ENCODE assay signal across 7 mouse cellular contexts in the genomic region with DNA sequence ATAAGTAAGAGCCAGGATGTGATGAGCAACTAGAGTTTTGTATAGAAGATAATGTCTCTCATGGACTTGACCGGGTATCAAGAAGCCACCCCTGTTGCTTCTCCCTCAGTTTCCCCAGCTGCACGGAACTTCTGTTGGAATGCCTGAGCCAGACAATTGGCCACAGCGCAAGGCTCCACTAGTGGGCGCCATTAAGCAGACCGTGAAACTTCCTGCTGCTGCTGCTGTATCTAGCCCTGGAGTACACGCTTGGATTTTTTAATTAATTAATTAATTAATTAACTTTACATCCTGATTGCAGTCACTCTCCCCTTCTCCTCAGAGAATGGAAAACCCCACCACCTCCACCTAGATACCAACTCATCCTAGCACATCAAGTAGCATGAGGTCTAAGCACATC. TPM values are rescaled to one million over a fixed set of nuclear protein-coding genes. Genes with fewer than 3 reads are reported as not detected.
DNase-seq lines count a peak whose midpoint lies in the region; ATAC-seq and TF ChIP-seq lines count a peak whose summit lies in the region.

No protein-coding gene starts in this region.

- ATAC-seq in hindbrain, postnatal 0 days, result no peak
- ATAC-seq in hindbrain, embryonic 12.5 days (ENCODE audit: low FRiP score), result no peak
- ATAC-seq in liver, embryonic 14.5 days (ENCODE audit: insufficient read depth), result no peak

- peaks cover 4% of the 10 kb centered on the region; the same call in 1 of the 2 replicates for H3K27me3 ChIP-seq in hindbrain, postnatal 0 days (ENCODE audit: insufficient read depth, low read length)
- H3K27me3 ChIP-seq in hindbrain, embryonic 12.5 days, result no peaks in the 10 kb centered on the region
- no peaks in the 10 kb centered on the region for H3K27me3 ChIP-seq in thymus, adult 2 months (ENCODE audit: control insufficient read depth, insufficient read depth, low read length)
- H3K27me3 ChIP-seq in liver, embryonic 14.5 days (ENCODE audit: control insufficient read depth, insufficient read depth, low read length), result no peaks in the 10 kb centered on the region

- TF ChIP-seq CTCF in hindbrain, postnatal 0 days (IDR thresholded peaks at IDR 0.05; ENCODE audit: low read depth), result peak; percentile 69
- TF ChIP-seq CTCF in thymus, adult 2 months (IDR thresholded peaks at IDR 0.05; ENCODE audit: borderline replicate concordance, control insufficient read depth, extremely low read depth, insufficient read depth, low read length, poor library complexity), result peak; percentile 56; the same call in 1 of the 2 replicates
- peak; percentile 62 for TF ChIP-seq CTCF in liver, embryonic 14.5 days (IDR thresholded peaks at IDR 0.05; ENCODE audit: low read depth)

- no peak overlapping the region for H3K4me2 ChIP-seq in hindbrain, postnatal 0 days (ENCODE audit: low read depth, low read length)
- no peak overlapping the region for H3K4me2 ChIP-seq in hindbrain, embryonic 12.5 days (replicated peaks)
- H3K4me2 ChIP-seq in liver, embryonic 14.5 days (ENCODE audit: low read depth), result no peak overlapping the region

- no peak overlapping the region for H3K4me3 ChIP-seq in hindbrain, postnatal 0 days (ENCODE audit: low read length)
- H3K4me3 ChIP-seq in hindbrain, embryonic 12.5 days, result no peak overlapping the region
- H3K4me3 ChIP-seq in thymus, adult 2 months (ENCODE audit: control insufficient read depth, insufficient read depth, low read length), result no peak overlapping the region
- H3K4me3 ChIP-seq in liver, embryonic 14.5 days (ENCODE audit: insufficient read depth in 1 of 2, low read depth in 2 of 2, low read length in 2 of 2), result no peak overlapping the region

- no peak for TF ChIP-seq EP300 in liver, embryonic 14.5 days (IDR thresholded peaks at IDR 0.05; ENCODE audit: low read depth)

- H3K27ac ChIP-seq in hindbrain, postnatal 0 days, result no peak overlapping the region
- H3K27ac ChIP-seq in hindbrain, embryonic 12.5 days, result no peak overlapping the region
- H3K27ac ChIP-seq in thymus, adult 2 months (ENCODE audit: control insufficient read depth, insufficient read depth, low read length), result no peak overlapping the region
- no peak overlapping the region for H3K27ac ChIP-seq in liver, embryonic 14.5 days

- H3K4me1 ChIP-seq in hindbrain, postnatal 0 days (ENCODE audit: insufficient read depth, low read length), result no peaks in the 10 kb centered on the region
- peaks cover 5% of the 10 kb centered on the region; the same call in 1 of the 2 replicates for H3K4me1 ChIP-seq in hindbrain, embryonic 12.5 days
- H3K4me1 ChIP-seq in thymus, adult 2 months (replicated peaks; ENCODE audit: control insufficient read depth, insufficient read depth, low read length), result no peaks in the 10 kb centered on the region
- peaks cover 0 to 13% of the 10 kb centered on the region in 2 experiments; a peak in 2 of 4 replicates for H3K4me1 ChIP-seq in liver, embryonic 14.5 days (replicated peaks; ENCODE audit: control insufficient read depth in 2 of 2, insufficient read depth in 2 of 2, low read length in 1 of 2)

- DNase-seq in hindbrain, postnatal 0 days (ENCODE audit: low spot score), result peak; percentile 55
- peak; percentile 35 for DNase-seq in thymus, adult 2 months
- no peak for DNase-seq in thymus, adult 18-20 months
- peak; percentile 20 to 27 for DNase-seq in cerebellum, postnatal 36 days
- no peak for DNase-seq in liver, embryonic 14.5 days (ENCODE audit: low read depth in 3 of 3, low spot score in 3 of 3)
- peak; percentile 26 to 27 for DNase-seq in thymus, postnatal 36 days

- no peak overlapping the region for H3K9ac ChIP-seq in hindbrain, postnatal 0 days (replicated peaks; ENCODE audit: low read length)
- no peak overlapping the region for H3K9ac ChIP-seq in hindbrain, embryonic 12.5 days
- H3K9ac ChIP-seq in liver, embryonic 14.5 days (replicated peaks), result no peak overlapping the region

- no peak for TF ChIP-seq POLR2A in thymus, adult 2 months (IDR thresholded peaks at IDR 0.05; ENCODE audit: control insufficient read depth, extremely low read depth, insufficient read depth, low read length, poor library complexity)

- no peaks in the 10 kb centered on the region for H3K9me3 ChIP-seq in hindbrain, postnatal 0 days (ENCODE audit: low read length)
- H3K9me3 ChIP-seq in hindbrain, embryonic 12.5 days (replicated peaks), result no peaks in the 10 kb centered on the region
- no peaks in the 10 kb centered on the region for H3K9me3 ChIP-seq in liver, embryonic 14.5 days (ENCODE audit: control insufficient read depth, low read length)

- H3K36me3 ChIP-seq in hindbrain, postnatal 0 days (ENCODE audit: insufficient read depth, low read length), result no peaks in the 10 kb centered on the region
- no peaks in the 10 kb centered on the region for H3K36me3 ChIP-seq in hindbrain, embryonic 12.5 days
- H3K36me3 ChIP-seq in thymus, adult 2 months (ENCODE audit: control insufficient read depth, insufficient read depth, low read length), result no peaks in the 10 kb centered on the region
- H3K36me3 ChIP-seq in liver, embryonic 14.5 days (replicated peaks; ENCODE audit: control insufficient read depth, insufficient read depth, low read depth), result no peaks in the 10 kb centered on the region

- 35% methylated on average over 6 of the region's 6 CpGs for WGBS in hindbrain, postnatal 0 days
- WGBS in hindbrain, embryonic 12.5 days, result 31% methylated on average over 6 of the region's 6 CpGs
- WGBS in thymus, adult 2 months, result 29% methylated on average over 6 of the region's 6 CpGs
- WGBS in liver, embryonic 14.5 days (ENCODE audit: insufficient replicate concordance), result 25% methylated on average over 6 of the region's 6 CpGs

RNA-seq across cellular contexts. Expression of gene Lect2, which starts 14.8 kb away (rescaled TPM):
- not detected in 2 replicates for total RNA-seq in hindbrain, postnatal 0 days (2014; rRNA removed)
- polyA plus RNA-seq in hindbrain, postnatal 0 days (2015; fragmentation: Nextera tagmentation; extraction: Ambion mirVana), result 0.23 TPM in 1 of 2 replicates, not detected in the other
- not detected in 2 replicates for polyA plus RNA-seq in hindbrain, embryonic 12.5 days (2016; fragmentation: Nextera tagmentation; extraction: Ambion mirVana)
- 0.33 TPM in 1 of 2 replicates, not detected in the other for polyA plus RNA-seq in thymus, adult 2 months (2012; rRNA removed)
- polyA plus RNA-seq in liver, embryonic 14.5 days (2012; rRNA removed), result 22.5 and 29.8 TPM in 2 replicates
- polyA plus RNA-seq in liver, embryonic 14.5 days (2014; fragmentation: Nextera tagmentation; extraction: Ambion mirVana), result 53.1 and 57.7 TPM in 2 replicates

RNA-seq across cellular contexts. Expression of gene Fbxl21, which starts 40.8 kb away (rescaled TPM):
- 6.1 and 11.3 TPM in 2 replicates for total RNA-seq in hindbrain, postnatal 0 days (2014; rRNA removed)
- 5.5 and 5.6 TPM in 2 replicates for polyA plus RNA-seq in hindbrain, postnatal 0 days (2015; fragmentation: Nextera tagmentation; extraction: Ambion mirVana)
- 1.8 and 3.6 TPM in 2 replicates for polyA plus RNA-seq in hindbrain, embryonic 12.5 days (2016; fragmentation: Nextera tagmentation; extraction: Ambion mirVana)
- 0.40 and 0.71 TPM in 2 replicates for polyA plus RNA-seq in thymus, adult 2 months (2012; rRNA removed)
- polyA plus RNA-seq in liver, embryonic 14.5 days (2012; rRNA removed), result 0.28 and 0.35 TPM in 2 replicates
- polyA plus RNA-seq in liver, embryonic 14.5 days (2014; fragmentation: Nextera tagmentation; extraction: Ambion mirVana), result 0.63 and 1.0 TPM in 2 replicates

RNA-seq across cellular contexts. Expression of gene Tgfbi, which starts 46.2 kb away (rescaled TPM):
- 4.9 and 8.6 TPM in 2 replicates for total RNA-seq in hindbrain, postnatal 0 days (2014; rRNA removed)
- 6.2 and 7.1 TPM in 2 replicates for polyA plus RNA-seq in hindbrain, postnatal 0 days (2015; fragmentation: Nextera tagmentation; extraction: Ambion mirVana)
- polyA plus RNA-seq in hindbrain, embryonic 12.5 days (2016; fragmentation: Nextera tagmentation; extraction: Ambion mirVana), result 65.5 and 72.2 TPM in 2 replicates
- polyA plus RNA-seq in thymus, adult 2 months (2012; rRNA removed), result 32.1 and 33.8 TPM in 2 replicates
- 5.0 and 6.1 TPM in 2 replicates for polyA plus RNA-seq in liver, embryonic 14.5 days (2012; rRNA removed)
- polyA plus RNA-seq in liver, embryonic 14.5 days (2014; fragmentation: Nextera tagmentation; extraction: Ambion mirVana), result 6.1 and 6.7 TPM in 2 replicates

Comparison
In these comparisons a context has a peak if more than half of its experiments do, and no peak if none do; other contexts are left out.
1. DNase-seq: peak in hindbrain, postnatal 0 days (single experiment), thymus, adult 2 months (single experiment), cerebellum, postnatal 36 days (2 of 2) and thymus, postnatal 36 days (2 of 2); none in thymus, adult 18-20 months (0 of 2) and liver, embryonic 14.5 days (0 of 3).
2. RNA of gene Lect2, which starts 14.8 kb away (polyA plus RNA-seq): 22.5 to 57.7 TPM in liver, embryonic 14.5 days; 0.23 TPM in hindbrain, postnatal 0 days, not detected in hindbrain, embryonic 12.5 days and 0.33 TPM in thymus, adult 2 months; every median in the first group is over 10 times any median in the second.
3. Peak in every context shown above with its lines, with median percentiles within 50 percentile points of each other: CTCF ChIP-seq.